Mouse (Mus musculus): ENCODE data around the gene Slc1a3.

- TF ChIP-seq CTCF (IDR thresholded peaks at IDR 0.05) (peak; percentile 74), POLR2A (IDR thresholded peaks at IDR 0.05; ENCODE audit: insufficient read depth, low read depth, low read length) (no peak)
Measured at GRCm38 (mm10) chr15:8625370-8625769, 85.2 kb downstream of the Slc1a3 start.

Measured in heart, adult 2 months (tissue).